Mouse (Mus musculus): ENCODE measurements around the gene Thop1. TPM values are rescaled to one million over a fixed set of nuclear protein-coding genes. Genes with fewer than 3 reads are reported as not detected.

Thop1 gene
- total and polyA plus RNA-seq, 3 experiments, result 75.7 to 126 (median 113) TPM

DNA sequence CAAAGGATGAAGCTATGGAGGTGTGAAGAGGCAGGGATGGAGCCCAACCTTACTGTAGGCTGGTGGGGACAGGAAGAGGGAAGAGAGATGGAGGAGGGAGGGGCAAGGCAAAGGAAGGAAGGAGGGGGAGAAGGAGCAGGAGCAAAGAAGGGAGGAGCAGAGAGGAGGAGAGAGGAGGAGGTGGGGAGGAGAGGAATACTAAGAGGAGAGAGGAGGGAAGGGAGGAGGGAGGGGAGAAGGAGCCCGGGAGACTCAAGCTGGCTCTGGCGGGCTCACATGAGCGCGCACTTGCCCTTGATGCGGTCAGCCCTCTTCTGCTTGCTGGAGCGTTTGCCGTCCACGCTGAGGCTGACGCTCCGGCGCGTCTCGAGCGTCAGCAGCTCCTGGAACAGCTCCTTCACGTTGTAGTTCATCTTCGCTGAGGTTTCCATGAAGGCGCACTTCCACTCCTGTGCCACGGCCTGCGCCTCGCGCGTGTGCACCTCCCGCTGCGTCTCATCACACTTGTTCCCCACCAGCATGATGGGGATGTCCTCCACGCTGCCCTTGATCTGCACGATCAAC, 48.2 kb upstream of the Thop1 start:
- Histone ChIP-seq H3K9ac (ENCODE audit: control insufficient read depth, low read depth, low read length, poor library complexity, severe bottlenecking) (no peak overlapping the region), H3K27ac (ENCODE audit: control insufficient read depth, low read depth, low read length) (no peak overlapping the region), H3K9me3 (replicated peaks; ENCODE audit: insufficient read depth, low read length) (no peaks in the 10 kb centered on the region), H3K4me1 (ENCODE audit: control insufficient read depth in 1 of 2, insufficient read depth in 2 of 2, low read length in 2 of 2) (peaks cover 2 to 7% of the 10 kb centered on the region in 2 experiments; a peak in 2 of 4 replicates), H3K36me3 (ENCODE audit: control insufficient read depth in 1 of 2, insufficient read depth in 2 of 2, low read length in 2 of 2) (peaks cover 0 to 2% of the 10 kb centered on the region in 2 experiments; a peak in 1 of 4 replicates), H3K4me3 (ENCODE audit: control insufficient read depth in 1 of 2, insufficient read depth in 1 of 2, low read depth in 2 of 2, low read length in 2 of 2) (no peak overlapping the region), H3K79me2 (ENCODE audit: control insufficient read depth, insufficient read depth, low read length, poor library complexity) (no peaks in the 10 kb centered on the region), H3K27me3 (ENCODE audit: control insufficient read depth in 1 of 2, insufficient read depth in 2 of 2, low read length in 2 of 2) (no peaks in the 10 kb centered on the region)
- no peak for DNase-seq (ENCODE audit: low read depth, low spot score)
- no peak for TF ChIP-seq ZC3H11A (IDR thresholded peaks at IDR 0.05; ENCODE audit: low read depth, low read length)
- TF ChIP-seq POLR2A (IDR thresholded peaks at IDR 0.05; ENCODE audit: control insufficient read depth in 1 of 2, insufficient read depth in 1 of 2, low read depth in 1 of 2, low read length in 2 of 2, poor library complexity in 1 of 2), result no peak
- no peak for TF ChIP-seq EP300 (IDR thresholded peaks at IDR 0.05; ENCODE audit: low read depth in 1 of 2, low read length in 2 of 2)
- TF ChIP-seq UBTF (IDR thresholded peaks at IDR 0.05; ENCODE audit: borderline replicate concordance, insufficient read depth, low read depth, low read length), result no peak
- TF ChIP-seq POLR2AphosphoS5 (IDR thresholded peaks at IDR 0.05; ENCODE audit: borderline replicate concordance, low read depth, low read length), result no peak
- no peak for TF ChIP-seq BHLHE40 (IDR thresholded peaks at IDR 0.05; ENCODE audit: borderline replicate concordance, low read depth, low read length)
- no peak for TF ChIP-seq ZNF384 (IDR thresholded peaks at IDR 0.05; ENCODE audit: low read depth, low read length)
- no peak for TF ChIP-seq SIN3A (IDR thresholded peaks at IDR 0.05; ENCODE audit: low read length)
- TF ChIP-seq SMC3 (IDR thresholded peaks at IDR 0.05; ENCODE audit: low read depth, low read length), result no peak
- TF ChIP-seq USF2 (IDR thresholded peaks at IDR 0.05; ENCODE audit: borderline replicate concordance in 1 of 2, insufficient read depth in 1 of 2, low read depth in 1 of 2, low read length in 2 of 2), result no peak
- TF ChIP-seq ZMIZ1 (IDR thresholded peaks at IDR 0.05; ENCODE audit: low read depth, low read length), result no peak
- no peak for TF ChIP-seq MAZ (IDR thresholded peaks at IDR 0.05; ENCODE audit: low read depth, low read length)
- TF ChIP-seq TAL1 (IDR thresholded peaks at IDR 0.05; ENCODE audit: low read length), result no peak
- no peak for TF ChIP-seq MAX (IDR thresholded peaks at IDR 0.05; ENCODE audit: low read length)
- TF ChIP-seq POLR2AphosphoS2 (IDR thresholded peaks at IDR 0.05; ENCODE audit: low read length), result no peak
- no peak for TF ChIP-seq E2F4 (IDR thresholded peaks at IDR 0.05; ENCODE audit: borderline replicate concordance, low read depth, low read length)
- TF ChIP-seq GABPA (IDR thresholded peaks at IDR 0.05; ENCODE audit: low read depth, low read length), result no peak
- TF ChIP-seq NELFE (IDR thresholded peaks at IDR 0.05; ENCODE audit: low read depth, low read length), result no peak

DNA sequence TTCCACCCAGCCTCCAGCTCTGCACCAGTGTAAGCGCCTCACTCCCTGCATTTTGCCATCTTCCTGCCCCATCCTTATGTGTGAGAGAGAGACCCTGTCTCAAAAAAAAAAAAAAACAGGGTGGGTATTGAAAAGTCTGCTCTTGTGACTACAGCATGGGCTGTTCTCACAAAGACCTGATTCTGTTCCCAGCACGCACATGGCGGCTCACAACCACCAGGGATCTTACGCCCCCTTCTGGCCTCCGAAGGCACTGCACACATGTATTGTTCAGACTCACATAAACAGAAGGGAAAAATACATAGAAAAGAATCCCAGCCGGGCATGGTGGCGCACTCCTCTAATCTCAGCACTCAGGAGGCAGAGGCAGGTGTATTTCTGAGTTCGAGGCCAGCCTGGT, 47.1 kb upstream of the Thop1 start:
- Histone ChIP-seq H3K27me3 (ENCODE audit: control insufficient read depth in 1 of 2, insufficient read depth in 2 of 2, low read length in 2 of 2) (no peaks in the 10 kb centered on the region), H3K9ac (ENCODE audit: control insufficient read depth, low read depth, low read length, poor library complexity, severe bottlenecking) (no peak overlapping the region), H3K4me3 (ENCODE audit: control insufficient read depth in 1 of 2, insufficient read depth in 1 of 2, low read depth in 2 of 2, low read length in 2 of 2) (no peak overlapping the region), H3K4me1 (ENCODE audit: control insufficient read depth in 1 of 2, insufficient read depth in 2 of 2, low read length in 2 of 2) (peaks cover 2 to 7% of the 10 kb centered on the region in 2 experiments; a peak in 2 of 4 replicates), H3K27ac (ENCODE audit: control insufficient read depth, low read depth, low read length) (no peak overlapping the region), H3K79me2 (ENCODE audit: control insufficient read depth, insufficient read depth, low read length, poor library complexity) (no peaks in the 10 kb centered on the region), H3K9me3 (replicated peaks; ENCODE audit: insufficient read depth, low read length) (no peaks in the 10 kb centered on the region), H3K36me3 (ENCODE audit: control insufficient read depth in 1 of 2, insufficient read depth in 2 of 2, low read length in 2 of 2) (peaks cover 0 to 2% of the 10 kb centered on the region in 2 experiments; a peak in 1 of 4 replicates)
- DNase-seq (ENCODE audit: low read depth, low spot score), result peak; percentile 70
- no peak for TF ChIP-seq NRF1 (IDR thresholded peaks at IDR 0.05; ENCODE audit: insufficient read depth, low read depth, low read length, poor library complexity, severe bottlenecking)
- TF ChIP-seq MAFK (IDR thresholded peaks at IDR 0.05; ENCODE audit: borderline replicate concordance, low read depth, low read length), result no peak
- TF ChIP-seq ZNF384 (IDR thresholded peaks at IDR 0.05; ENCODE audit: low read depth, low read length), result 0 out of 2 replicates have a peak, but pooled peaks have one; percentile 29
- peak; percentile 65; the same call in 1 of the 2 replicates for TF ChIP-seq MAX (IDR thresholded peaks at IDR 0.05; ENCODE audit: low read length)
- no peak for TF ChIP-seq USF2 (IDR thresholded peaks at IDR 0.05; ENCODE audit: borderline replicate concordance in 1 of 2, insufficient read depth in 1 of 2, low read depth in 1 of 2, low read length in 2 of 2)
- TF ChIP-seq CHD2 (IDR thresholded peaks at IDR 0.05; ENCODE audit: low read length), result no peak
- no peak for TF ChIP-seq ETS1 (IDR thresholded peaks at IDR 0.05; ENCODE audit: low read depth, low read length)
- TF ChIP-seq ZKSCAN1 (IDR thresholded peaks at IDR 0.05; ENCODE audit: low read depth, low read length), result no peak
- no peak for TF ChIP-seq CHD1 (IDR thresholded peaks at IDR 0.05; ENCODE audit: low read depth, low read length)
- no peak for TF ChIP-seq USF1 (IDR thresholded peaks at IDR 0.05; ENCODE audit: low read depth, low read length)
- TF ChIP-seq RCOR1 (IDR thresholded peaks at IDR 0.05; ENCODE audit: low read depth, low read length), result no peak
- no peak for TF ChIP-seq EP300 (IDR thresholded peaks at IDR 0.05; ENCODE audit: low read depth in 1 of 2, low read length in 2 of 2)
- no peak for TF ChIP-seq GABPA (IDR thresholded peaks at IDR 0.05; ENCODE audit: low read depth, low read length)
- TF ChIP-seq GATA1 (IDR thresholded peaks at IDR 0.05; ENCODE audit: low read depth, low read length), result no peak
- peak; percentile 42; the same call in 1 of the 2 replicates for TF ChIP-seq MXI1 (IDR thresholded peaks at IDR 0.05; ENCODE audit: low read depth, low read length)
- TF ChIP-seq SMC3 (IDR thresholded peaks at IDR 0.05; ENCODE audit: low read depth, low read length), result peak; percentile 50
- no peak for TF ChIP-seq TCF12 (IDR thresholded peaks at IDR 0.05; ENCODE audit: low read depth, low read length)
- no peak for TF ChIP-seq POLR2AphosphoS5 (IDR thresholded peaks at IDR 0.05; ENCODE audit: borderline replicate concordance, low read depth, low read length)
- no peak for TF ChIP-seq E2F4 (IDR thresholded peaks at IDR 0.05; ENCODE audit: borderline replicate concordance, low read depth, low read length)
